Mouse (Mus musculus) cerebellum, adult 11 months (tissue): ENCODE measurements around the gene Rai14.
"Not testable (repeated sequence)": the region's sequence is repeated elsewhere in the genome, so short reads cannot be mapped to it uniquely, and the experiment has no call there.

Experiments
- DNase-seq: peaks from one replicate; pipeline ENCODE4 v3.0.0; 2022

The Rai14 gene

DNA sequence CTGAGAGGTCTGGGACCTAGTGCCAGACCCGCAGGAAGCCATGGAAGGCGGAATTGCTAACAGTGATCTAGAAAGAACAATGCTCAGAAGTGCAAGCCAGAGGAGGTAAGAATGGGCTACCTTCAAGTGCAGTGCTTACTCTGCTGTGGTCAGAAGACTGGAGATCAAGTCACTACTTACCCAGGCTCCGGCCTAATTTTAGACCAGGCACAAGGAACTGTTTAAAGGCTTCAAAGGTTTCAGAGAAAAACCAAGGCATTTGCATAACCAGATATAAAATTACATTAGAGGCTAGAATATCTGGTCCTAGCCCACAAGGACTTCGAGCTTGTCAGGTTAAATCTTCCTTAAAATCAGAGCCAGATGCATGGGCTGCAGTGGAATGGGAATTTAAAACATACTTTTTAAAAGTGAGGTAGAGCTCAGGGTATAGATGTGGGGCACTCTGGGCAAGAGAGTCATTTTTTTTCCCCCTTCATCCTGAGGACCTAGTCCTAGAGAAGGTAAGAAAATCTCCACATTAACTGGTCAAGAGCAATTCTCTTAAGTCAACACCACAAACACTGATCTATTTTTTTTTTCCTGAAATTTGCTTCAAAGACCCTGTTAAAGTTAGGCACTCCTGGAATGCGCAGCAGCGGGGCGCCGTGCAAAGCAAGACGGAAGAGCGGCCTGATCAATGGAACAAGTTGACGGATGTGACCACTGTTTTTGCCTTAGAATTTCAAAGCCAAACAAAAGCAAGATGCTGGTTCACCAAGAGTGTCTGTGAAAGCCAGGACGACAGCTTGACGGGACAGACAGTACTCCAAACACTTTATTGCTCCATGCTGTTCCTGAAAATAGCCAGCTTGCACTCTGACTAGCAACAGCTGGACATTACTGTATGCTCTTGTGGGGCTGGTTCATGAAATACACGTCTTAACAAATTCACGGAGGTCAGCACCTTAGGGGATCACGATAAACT is 115.9 kb downstream of the Rai14 start:
- DNase-seq, result no peak

DNA sequence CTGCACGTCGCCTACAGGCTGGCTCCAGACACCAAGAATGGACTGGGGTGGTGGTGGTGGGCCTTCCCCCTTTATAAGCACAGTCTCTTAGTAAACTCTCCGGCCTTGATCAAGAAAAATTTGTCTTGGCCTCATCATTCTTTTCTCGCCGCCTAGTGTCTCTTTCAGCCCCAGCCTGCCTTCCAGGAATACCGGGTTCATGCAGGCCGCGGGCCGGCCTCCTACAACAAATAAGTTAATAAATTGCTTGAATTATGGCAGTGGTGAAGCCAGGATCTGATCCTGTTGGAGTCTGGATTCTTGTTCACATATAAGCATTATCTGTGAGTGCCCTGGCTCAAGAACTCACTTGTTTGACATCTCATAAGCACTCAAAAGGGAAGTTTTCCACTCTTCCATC is 117.6 kb downstream of the Rai14 start:
- no peak for DNase-seq

GRCm38 (mm10) chr15:10595408-10595807 is 119.0 kb downstream of the Rai14 start:
- DNase-seq, result no peak

DNA sequence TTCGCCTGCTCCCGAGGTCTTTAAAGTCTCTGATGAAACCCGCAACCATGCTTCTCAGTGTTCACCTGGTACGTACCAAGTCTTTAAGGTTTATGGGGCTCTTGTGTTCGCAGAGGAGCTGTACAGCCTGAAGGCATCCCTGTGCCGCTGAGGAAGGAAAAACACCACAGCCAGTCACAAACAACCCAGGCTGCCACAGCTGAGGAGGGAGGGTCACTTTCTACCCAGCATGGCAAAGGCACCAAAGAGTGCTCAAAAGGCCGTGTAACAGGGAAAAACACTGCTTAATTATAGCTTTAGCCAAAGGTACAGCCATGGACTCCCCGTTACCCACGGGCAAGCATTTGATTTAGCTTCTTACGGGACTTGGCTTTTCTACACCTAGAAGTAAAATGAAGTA is 119.5 kb downstream of the Rai14 start:
- no peak for DNase-seq

DNA sequence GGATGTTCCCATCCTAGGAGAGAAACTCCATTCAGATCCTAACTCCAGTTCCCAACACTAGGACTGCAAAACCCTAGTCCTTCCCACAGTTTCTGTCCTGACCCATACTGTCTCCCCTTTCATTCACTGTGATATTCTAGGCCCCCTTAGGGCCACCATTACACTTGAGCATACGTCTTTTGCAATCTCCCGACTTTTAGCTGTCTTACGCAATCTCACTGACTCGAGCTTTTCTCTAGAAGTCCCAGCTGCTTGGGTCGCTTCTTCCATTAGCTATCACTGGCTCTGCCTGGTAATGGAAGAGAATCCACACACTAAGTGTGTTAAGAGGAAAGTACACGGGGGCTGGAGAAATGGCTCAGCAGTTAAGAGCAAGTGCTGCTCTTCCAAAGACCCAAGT is 121.3 kb downstream of the Rai14 start:
- DNase-seq, result no peak

DNA sequence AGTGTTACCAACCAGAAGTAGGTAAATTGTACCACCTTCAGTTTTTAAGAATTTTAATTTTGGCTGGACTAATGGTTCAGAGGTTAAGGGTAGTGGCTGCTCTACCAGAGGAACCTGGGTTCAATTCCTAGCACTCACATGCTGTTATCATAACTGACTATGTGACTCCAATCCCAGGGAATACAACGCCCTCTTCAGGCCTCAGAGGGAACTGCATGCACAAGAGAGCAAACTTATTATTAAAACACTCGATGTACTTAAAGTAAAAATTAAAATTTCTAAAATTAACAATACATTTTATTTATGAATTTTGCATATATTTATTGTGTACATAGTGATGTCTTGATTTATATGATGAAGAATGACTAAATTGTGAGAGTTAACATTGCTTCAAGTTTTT is 127.9 kb downstream of the Rai14 start:
- DNase-seq, result no peak

DNA sequence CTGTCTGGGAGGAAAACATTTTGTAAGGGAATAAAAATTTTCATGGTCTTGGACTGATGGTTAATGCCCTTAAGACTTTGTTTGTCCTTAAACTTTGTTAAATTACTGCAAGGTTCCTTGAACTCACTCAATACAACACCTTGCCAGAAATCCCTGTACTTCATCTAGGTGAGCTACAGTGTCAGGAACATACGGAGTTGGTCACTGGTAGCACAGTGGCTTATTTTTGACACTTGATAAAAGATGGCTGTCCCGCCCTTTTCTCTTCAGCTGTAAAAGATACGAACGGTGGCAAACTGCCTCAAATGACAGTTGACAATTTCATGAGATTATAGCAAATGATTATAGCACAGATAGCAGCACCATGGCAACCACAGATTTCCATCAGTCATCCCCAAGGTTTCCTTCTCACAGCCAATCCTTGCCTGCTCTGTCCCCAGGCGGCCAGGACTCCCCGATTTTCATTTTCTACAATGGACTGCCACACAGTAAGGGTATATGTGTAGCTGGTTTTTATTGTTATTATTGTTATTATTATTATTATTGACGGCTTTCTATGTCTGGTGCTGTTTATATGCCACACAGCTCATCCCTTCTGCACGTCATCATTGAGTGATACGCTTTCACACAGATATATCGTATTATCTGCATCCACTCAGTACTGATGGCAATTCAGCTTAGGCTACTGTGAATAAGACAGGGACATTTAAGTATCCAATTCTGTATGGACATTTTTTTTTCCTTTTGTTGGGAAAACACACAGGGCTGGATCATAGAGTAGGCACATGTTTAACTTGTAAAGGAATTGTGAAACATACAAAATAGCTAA is 129.9 kb downstream of the Rai14 start:
- no peak for DNase-seq

GRCm38 (mm10) chr15:10583408-10583807 is 131.0 kb downstream of the Rai14 start:
- no peak for DNase-seq

GRCm38 (mm10) chr15:10579159-10579558 is 135.3 kb downstream of the Rai14 start:
- DNase-seq, result no peak

GRCm38 (mm10) chr15:10566486-10566885 is 147.9 kb downstream of the Rai14 start:
- no peak for DNase-seq

DNA sequence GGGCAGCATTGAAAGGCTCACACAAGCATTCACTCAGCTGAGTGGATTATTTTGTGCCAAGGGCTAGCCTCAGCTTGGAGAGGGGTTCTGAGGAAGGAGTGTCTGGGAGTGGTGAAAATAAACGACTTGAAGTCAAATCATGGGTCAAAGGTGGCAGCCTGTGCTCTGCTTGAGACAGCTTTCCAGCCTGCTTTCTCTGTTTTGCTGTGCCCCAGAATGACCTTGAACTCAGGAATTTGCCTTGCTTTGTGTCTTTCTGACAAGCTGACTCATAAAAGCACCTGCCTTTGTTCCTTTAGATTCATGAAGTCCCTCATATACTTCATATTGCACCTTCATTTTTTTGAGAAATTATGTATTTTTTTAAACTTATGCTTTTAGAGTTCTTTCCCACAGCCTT is 150.2 kb downstream of the Rai14 start:
- no peak for DNase-seq

GRCm38 (mm10) chr15:10562281-10562680 is 152.1 kb downstream of the Rai14 start:
- DNase-seq, result no peak

GRCm38 (mm10) chr15:10560005-10560404 is 154.4 kb downstream of the Rai14 start:
- DNase-seq, result no peak

DNA sequence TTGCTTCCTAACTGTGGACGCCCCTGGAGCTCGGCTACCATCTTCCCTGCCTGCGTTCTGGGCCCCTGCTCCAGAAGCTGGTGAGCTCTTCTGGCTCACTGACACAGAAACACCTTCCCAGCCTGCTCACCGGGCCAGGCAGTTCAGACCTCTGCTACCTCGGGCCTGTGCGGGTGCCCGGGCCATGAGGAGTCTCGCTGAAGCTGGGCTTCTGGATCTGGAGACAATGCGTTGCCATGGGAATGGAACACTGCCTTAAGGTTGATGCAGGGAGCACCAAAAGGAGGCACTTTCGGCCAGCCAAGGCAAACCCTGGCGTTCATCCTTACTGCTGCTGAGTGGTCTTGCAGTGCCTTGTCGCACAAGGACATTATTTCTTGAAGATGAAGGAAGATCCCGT is 156.0 kb downstream of the Rai14 start, which contains the start of gene Ttc23l:
Ttc23l (minus strand) TSS at position 204 of the 400 bp plus-strand sequence.
- DNase-seq, result no peak

- no peak for DNase-seq
Measured at GRCm38 (mm10) chr15:10554336-10554735, 160.1 kb downstream of the Rai14 start.

DNA sequence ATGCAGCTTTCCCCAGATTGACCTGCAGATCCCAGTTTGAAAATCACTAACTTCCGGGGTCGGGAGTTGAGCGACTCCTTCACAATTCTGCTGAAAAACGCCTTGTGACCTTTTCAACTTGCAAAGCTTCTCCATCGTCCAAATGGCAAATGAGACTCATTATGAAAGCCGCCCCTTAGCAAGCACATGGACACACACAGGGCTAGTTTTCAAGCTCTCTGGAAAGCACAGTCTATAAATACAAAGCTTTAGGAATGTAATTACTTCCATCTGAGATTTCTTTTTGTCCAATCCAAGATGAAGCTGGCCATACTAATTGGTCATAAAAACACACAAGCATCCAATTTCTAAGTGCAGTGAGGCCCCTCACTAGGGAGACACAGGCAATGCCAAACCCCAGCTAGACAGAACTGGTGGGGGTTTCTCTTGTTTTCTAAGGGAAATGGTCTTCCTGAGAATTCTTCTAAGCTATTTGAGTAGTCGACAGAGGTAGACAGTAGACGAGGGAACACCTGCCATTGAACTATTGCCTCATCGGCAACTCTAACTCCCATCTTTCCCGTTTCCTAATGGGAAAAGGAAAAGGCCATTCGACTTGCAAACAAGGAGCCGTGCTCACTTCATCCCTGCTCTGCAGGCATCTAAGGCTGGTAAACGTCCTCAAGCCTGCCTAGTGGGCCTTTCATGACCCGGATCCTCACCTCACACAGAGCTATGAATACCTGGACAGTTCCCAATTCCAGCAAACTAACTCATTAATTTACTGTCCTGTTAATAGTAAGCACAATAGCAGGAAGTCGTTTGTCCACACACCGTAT is 173.9 kb downstream of the Rai14 start:
- DNase-seq, result no peak

- no peak for DNase-seq
Measured at GRCm38 (mm10) chr15:10535969-10536368, 178.5 kb downstream of the Rai14 start.

DNA sequence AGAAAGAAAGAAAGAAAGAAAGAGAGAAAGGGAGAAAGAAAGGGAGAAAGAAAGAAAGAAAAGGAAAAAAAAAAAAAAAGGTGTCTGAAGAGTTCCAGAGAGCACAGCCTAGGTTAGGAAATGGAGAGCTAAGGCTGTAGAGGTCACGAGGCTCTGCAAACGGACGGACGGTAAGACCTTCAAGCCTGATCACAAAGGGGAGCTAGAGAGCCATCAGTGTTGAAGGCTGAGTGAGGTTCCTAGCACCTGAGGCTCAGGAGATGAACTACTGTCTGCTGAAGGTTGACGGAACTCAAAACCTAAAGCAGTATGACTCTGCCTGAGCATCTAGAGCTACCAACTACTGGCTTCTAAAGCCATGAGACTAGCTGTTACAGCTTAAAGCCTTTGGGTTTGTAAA is 179.8 kb downstream of the Rai14 start:
- DNase-seq, result no peak

- DNase-seq, result not testable (repeated sequence)
Measured at GRCm38 (mm10) chr15:10533361-10533760, 181.1 kb downstream of the Rai14 start.

GRCm38 (mm10) chr15:10531352-10531751 is 183.1 kb downstream of the Rai14 start:
- DNase-seq, result no peak

DNA sequence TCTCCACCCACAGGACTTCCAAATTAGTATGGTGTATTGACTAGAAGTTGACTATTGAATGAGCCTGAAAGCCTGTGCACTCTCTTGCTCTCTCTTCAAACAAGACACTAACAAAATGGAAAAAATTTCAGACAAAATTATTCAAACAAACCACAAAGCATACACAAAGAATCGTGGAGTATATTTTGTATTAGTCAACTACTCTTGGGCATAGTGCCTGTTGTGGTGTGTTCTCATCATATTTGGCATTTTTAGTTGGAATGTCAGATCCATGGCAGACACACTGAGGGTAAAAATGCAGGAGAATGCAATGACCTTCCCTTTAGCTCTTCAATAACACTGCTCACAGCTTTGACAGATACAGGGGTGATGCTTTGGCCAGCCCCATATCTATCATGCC is 188.5 kb downstream of the Rai14 start:
- no peak for DNase-seq
